Mouse (Mus musculus): Measurements from ENCODE around the gene Eif3f. TPM values are rescaled to one million over a fixed set of nuclear protein-coding genes. Genes with fewer than 3 reads are reported as not detected.

The Eif3f gene
- 108 and 119 TPM in 2 replicates for polyA plus RNA-seq (2014; fragmentation: Nextera tagmentation; extraction: Ambion mirVana)

DNA sequence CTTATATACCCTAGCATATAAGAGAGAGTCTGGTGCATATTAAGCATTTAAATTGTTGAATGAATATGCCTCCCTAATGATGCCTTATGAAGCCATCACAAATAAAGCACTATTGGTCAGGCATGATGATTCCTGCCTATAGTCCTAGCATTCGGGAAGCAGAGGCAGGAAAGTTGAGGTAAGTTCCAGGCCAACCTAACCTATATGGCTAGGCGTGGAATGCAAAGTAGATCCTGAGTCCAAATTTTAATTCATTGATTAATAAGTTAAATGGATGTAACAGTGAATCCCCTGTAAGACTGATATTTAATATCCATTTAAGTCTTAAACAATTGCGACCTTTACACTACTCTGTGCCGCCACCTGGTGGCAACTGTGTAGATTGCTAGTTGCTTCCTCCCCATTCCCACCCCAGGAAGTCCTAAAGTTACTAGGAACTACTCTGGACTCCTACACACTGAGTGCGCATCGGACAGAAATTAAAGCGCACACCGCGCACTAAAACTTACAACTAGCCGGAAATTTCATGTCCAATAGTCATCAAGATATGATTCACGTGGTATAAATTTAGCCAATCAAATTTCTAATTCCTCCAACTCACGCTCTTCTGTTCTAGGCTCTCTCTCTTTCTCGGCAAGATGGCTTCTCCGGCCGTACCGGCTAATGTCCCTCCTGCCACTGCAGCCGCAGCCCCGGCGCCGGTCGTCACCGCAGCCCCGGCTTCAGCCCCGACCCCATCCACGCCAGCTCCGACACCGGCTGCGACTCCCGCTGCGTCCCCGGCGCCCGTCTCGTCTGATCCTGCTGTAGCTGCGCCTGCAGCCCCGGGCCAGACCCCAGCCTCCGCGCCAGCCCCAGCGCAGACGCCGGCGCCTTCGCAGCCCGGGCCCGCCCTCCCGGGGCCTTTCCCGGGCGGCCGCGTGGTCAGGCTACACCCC is at the start of gene Eif3f:
Gene Eif3f, plus strand, starts transcription at position 624 of the 938 bp plus-strand sequence.
- peak; percentile 88 for TF ChIP-seq CTCF (IDR thresholded peaks at IDR 0.05; ENCODE audit: low read depth)
- peak within 1 kb of the TSS; percentile 97 for H3K4me3 ChIP-seq (ENCODE audit: low read depth, low read length)
- DNase-seq (peak; percentile 99), ATAC-seq (ENCODE audit: insufficient read depth) (peak; percentile 98)
- H3K27ac ChIP-seq (ENCODE audit: low read depth), result peak within 1 kb of the TSS; percentile 69; the same call in 1 of the 2 replicates
- peak within 1 kb of the TSS; percentile 91 for H3K4me2 ChIP-seq
- no peaks in the 10 kb centered on the region for H3K4me1 ChIP-seq (ENCODE audit: insufficient read depth)
- H3K36me3 ChIP-seq (ENCODE audit: insufficient read depth), result peaks cover 24% of the 10 kb centered on the region
- no peaks in the 10 kb centered on the region for H3K27me3 ChIP-seq (ENCODE audit: insufficient read depth, low read length)
- no peaks in the 10 kb centered on the region for H3K9me3 ChIP-seq (ENCODE audit: low read depth, low read length)
- 2% methylated on average over 50 of the region's 50 CpGs for WGBS
- H3K9ac ChIP-seq, result peak within 1 kb of the TSS; percentile 96

DNA sequence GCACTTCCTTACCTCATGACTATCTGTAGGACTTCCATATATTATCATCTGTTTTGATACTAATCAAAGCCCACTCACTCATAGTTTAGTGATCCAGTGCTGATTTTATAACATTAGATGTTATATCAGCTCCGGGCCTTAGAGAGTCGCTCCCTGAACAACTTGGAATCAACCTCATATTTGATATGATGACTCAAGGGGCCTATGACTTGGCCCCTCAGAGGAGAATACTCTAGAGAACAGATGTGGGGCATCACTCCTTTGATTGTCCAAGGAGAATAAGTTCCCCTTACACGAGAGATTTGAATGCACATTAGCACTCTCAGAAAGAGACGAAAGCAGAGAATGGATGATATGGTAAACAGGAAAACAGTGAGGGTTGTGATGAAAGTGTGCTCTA is 49.3 kb upstream of the Eif3f start, which contains the start of gene Olfr518:
Gene Olfr518, minus strand, starts transcription at position 101 of the 400 bp plus-strand sequence.
- no peaks in the 10 kb centered on the region for H3K36me3 ChIP-seq (ENCODE audit: insufficient read depth)
- no peak within 1 kb of the TSS for H3K9ac ChIP-seq
- H3K4me3 ChIP-seq (ENCODE audit: low read depth, low read length), result no peak within 1 kb of the TSS
- H3K4me1 ChIP-seq (ENCODE audit: insufficient read depth), result no peaks in the 10 kb centered on the region
- no peak within 1 kb of the TSS for H3K27ac ChIP-seq (ENCODE audit: low read depth)
- ATAC-seq (ENCODE audit: insufficient read depth), result no peak
- H3K27me3 ChIP-seq (ENCODE audit: insufficient read depth, low read length), result no peaks in the 10 kb centered on the region
- WGBS, result 73% methylated on average over 4 of the region's 4 CpGs
- no peak for TF ChIP-seq CTCF (IDR thresholded peaks at IDR 0.05; ENCODE audit: low read depth)
- no peaks in the 10 kb centered on the region for H3K9me3 ChIP-seq (ENCODE audit: low read depth, low read length)
- no peak within 1 kb of the TSS for H3K4me2 ChIP-seq
- no peak for DNase-seq

DNA sequence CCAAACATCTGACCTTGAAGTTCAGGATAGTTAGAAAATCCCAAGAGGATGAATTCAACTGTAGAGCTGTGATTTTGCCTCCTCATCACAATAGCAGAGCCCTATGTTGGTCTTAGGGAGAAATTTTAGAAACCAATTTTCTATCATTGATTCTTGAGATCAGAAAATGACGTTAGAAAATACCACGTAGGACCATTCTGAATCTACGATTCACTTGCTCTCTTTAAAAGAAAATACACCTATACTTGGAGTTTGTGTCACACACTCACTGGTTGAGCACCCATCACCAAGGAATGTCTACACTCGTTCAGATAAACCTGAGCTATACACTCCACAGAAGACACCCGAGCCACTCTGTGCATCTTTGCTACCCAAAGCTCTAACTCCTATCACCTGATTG is 39.9 kb upstream of the Eif3f start, which contains the start of gene Olfr519:
Gene Olfr519, minus strand, starts transcription at position 101 of the 400 bp plus-strand sequence.
- H3K4me2 ChIP-seq, result no peak within 1 kb of the TSS
- H3K9ac ChIP-seq, result no peak within 1 kb of the TSS
- no peaks in the 10 kb centered on the region for H3K36me3 ChIP-seq (ENCODE audit: insufficient read depth)
- no peak for TF ChIP-seq CTCF (IDR thresholded peaks at IDR 0.05; ENCODE audit: low read depth)
- no peaks in the 10 kb centered on the region for H3K27me3 ChIP-seq (ENCODE audit: insufficient read depth, low read length)
- H3K9me3 ChIP-seq (ENCODE audit: low read depth, low read length), result no peaks in the 10 kb centered on the region
- no peak within 1 kb of the TSS for H3K27ac ChIP-seq (ENCODE audit: low read depth)
- H3K4me1 ChIP-seq (ENCODE audit: insufficient read depth), result no peaks in the 10 kb centered on the region
- no peak within 1 kb of the TSS for H3K4me3 ChIP-seq (ENCODE audit: low read depth, low read length)
- ATAC-seq (ENCODE audit: insufficient read depth) (no peak), DNase-seq (no peak)
- 81% methylated on average over 5 of the region's 5 CpGs for WGBS

GRCm38 (mm10) chr7:108903969-108904368 is 30.2 kb upstream of the Eif3f start:
- H3K27ac ChIP-seq (ENCODE audit: low read depth), result no peak overlapping the region
- no peaks in the 10 kb centered on the region for H3K27me3 ChIP-seq (ENCODE audit: insufficient read depth, low read length)
- WGBS, result 74% methylated on average over 2 of the region's 2 CpGs
- H3K9ac ChIP-seq, result no peak overlapping the region
- no peaks in the 10 kb centered on the region for H3K36me3 ChIP-seq (ENCODE audit: insufficient read depth)
- no peak for TF ChIP-seq CTCF (IDR thresholded peaks at IDR 0.05; ENCODE audit: low read depth)
- no peaks in the 10 kb centered on the region for H3K4me1 ChIP-seq (ENCODE audit: insufficient read depth)
- H3K4me3 ChIP-seq (ENCODE audit: low read depth, low read length), result no peak overlapping the region
- ATAC-seq (ENCODE audit: insufficient read depth), result no peak
- H3K4me2 ChIP-seq, result no peak overlapping the region
- no peak for DNase-seq
- no peaks in the 10 kb centered on the region for H3K9me3 ChIP-seq (ENCODE audit: low read depth, low read length)

DNA sequence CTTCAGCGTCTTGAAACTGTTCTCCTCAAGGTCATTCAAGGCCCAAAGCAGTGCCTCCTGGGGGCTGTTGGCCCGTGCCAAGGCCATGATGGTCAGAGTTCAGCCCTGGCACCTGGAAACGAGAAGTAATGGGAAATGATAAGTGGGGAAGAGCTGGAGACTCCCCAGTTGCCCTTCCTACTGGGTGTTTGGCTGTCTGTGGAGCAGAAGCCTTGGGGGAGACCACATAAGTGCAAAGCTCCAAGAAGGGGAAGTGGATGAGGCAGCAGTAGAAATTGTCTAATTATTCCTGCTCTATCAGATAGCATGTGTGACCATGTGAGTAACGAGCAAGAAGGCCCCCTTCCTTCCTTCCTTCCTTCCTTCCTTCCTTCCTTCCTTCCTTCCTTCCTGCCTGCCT is 7.2 kb upstream of the Eif3f start:
- TF ChIP-seq CTCF (IDR thresholded peaks at IDR 0.05; ENCODE audit: low read depth), result no peak
- 64% methylated on average over 4 of the region's 4 CpGs for WGBS
- ATAC-seq (ENCODE audit: insufficient read depth), result no peak

DNA sequence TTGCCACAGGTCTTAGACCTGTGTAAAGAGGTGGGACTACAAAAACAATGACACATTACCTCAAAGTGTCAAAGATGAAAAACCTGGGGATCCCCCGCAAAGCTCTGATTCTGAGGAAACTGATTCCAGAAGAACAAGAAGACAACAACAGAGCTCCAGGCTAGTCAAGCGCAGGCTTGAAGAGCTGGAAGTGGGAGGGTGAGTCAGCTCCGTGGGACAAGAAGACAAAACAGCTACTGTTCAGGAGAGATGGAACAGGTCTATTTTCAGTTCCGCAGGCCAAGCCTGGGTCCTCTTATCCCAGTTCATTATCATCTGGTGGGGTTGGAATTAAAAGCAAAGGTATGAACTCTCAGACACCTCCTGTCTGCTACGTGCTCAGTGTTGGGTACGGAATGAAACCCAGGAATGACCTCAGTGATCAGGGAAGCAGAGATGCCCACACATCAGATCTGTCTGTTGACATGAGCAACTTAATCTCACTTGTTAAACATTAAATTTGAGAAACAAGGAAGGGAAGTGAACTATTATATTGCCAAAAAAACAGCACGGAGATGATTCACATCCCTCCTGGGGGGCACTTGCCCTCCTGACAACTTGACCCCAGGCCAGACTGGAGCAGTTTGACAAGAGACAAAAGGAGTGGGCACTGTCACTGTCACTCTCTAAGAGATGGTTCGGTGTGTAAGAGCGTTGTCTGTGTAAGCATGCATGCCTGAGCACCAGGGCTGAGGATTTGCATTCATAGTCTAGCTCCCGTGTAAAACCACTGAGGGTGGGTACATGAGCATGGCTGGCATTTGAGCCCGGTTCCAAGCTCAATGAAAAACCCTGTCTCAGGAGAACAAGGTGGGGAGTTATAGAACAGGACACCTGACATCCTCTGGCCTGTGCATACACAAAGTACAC is 5.7 kb upstream of the Eif3f start:
- 75% methylated on average over 11 of the region's 11 CpGs for WGBS
- TF ChIP-seq CTCF (IDR thresholded peaks at IDR 0.05; ENCODE audit: low read depth), result no peak
- DNase-seq, result no peak
- Histone ChIP-seq H3K27ac (ENCODE audit: low read depth) (no peak overlapping the region), H3K4me3 (ENCODE audit: low read depth, low read length) (no peak overlapping the region), H3K4me2 (no peak overlapping the region), H3K9me3 (ENCODE audit: low read depth, low read length) (no peaks in the 10 kb centered on the region), H3K9ac (no peak overlapping the region), H3K4me1 (ENCODE audit: insufficient read depth) (no peaks in the 10 kb centered on the region), H3K36me3 (ENCODE audit: insufficient read depth) (no peaks in the 10 kb centered on the region), H3K27me3 (ENCODE audit: insufficient read depth, low read length) (no peaks in the 10 kb centered on the region)
- ATAC-seq (ENCODE audit: insufficient read depth), result no peak

More for the DNA sequence above, 7.2 kb upstream of the Eif3f start:
- Histone ChIP-seq H3K9me3 (ENCODE audit: low read depth, low read length) (no peaks in the 10 kb centered on the region), H3K4me2 (no peak overlapping the region), H3K27me3 (ENCODE audit: insufficient read depth, low read length) (no peaks in the 10 kb centered on the region), H3K4me1 (ENCODE audit: insufficient read depth) (no peaks in the 10 kb centered on the region), H3K9ac (no peak overlapping the region), H3K4me3 (ENCODE audit: low read depth, low read length) (no peak overlapping the region), H3K27ac (ENCODE audit: low read depth) (no peak overlapping the region), H3K36me3 (ENCODE audit: insufficient read depth) (no peaks in the 10 kb centered on the region)
- DNase-seq, result no peak
